Mouse (Mus musculus): ENCODE measurements around the gene Tmem91.

GRCm38 (mm10) chr7:25645074-25645473 lies 29.9 kb downstream of the Tmem91 start:
- TF ChIP-seq POLR2A (IDR thresholded peaks at IDR 0.05; ENCODE audit: low read depth, low read length) = no peak
- no peak for TF ChIP-seq CTCF (IDR thresholded peaks at IDR 0.05; ENCODE audit: extremely low read depth, insufficient read depth, insufficient read length, insufficient replicate concordance)

Data from spleen, adult 2 months (tissue).